Mouse (Mus musculus) layer of hippocampus, adult 18-20 months (tissue): ENCODE measurements around the gene 4930469K13Rik. TPM values are rescaled to one million over a fixed set of nuclear protein-coding genes. Genes with fewer than 3 reads are reported as not detected.
"Not testable (repeated sequence)": the region's sequence is repeated elsewhere in the genome, so short reads cannot be mapped to it uniquely, and the experiment has no call there.

ENCODE experiments used
- DNase-seq, 2 experiments: peaks; one replicate each; pipeline ENCODE4 v3.0.0; 2022; ENCODE audit warnings: low spot score in 2 of 2
- long read RNA-seq: library from polyadenylated mRNA; stranded (forward); transcript quantifications from one replicate; pipeline ENCODE4 v2.0.0, GENCODE M21; 2021
- total RNA-seq, 2 experiments: library from RNA; stranded (reverse); gene quantifications; 2 replicates each; pipeline ENCODE4 v1.2.3; 2021

The 4930469K13Rik gene
- total RNA-seq: not detected
- long read RNA-seq, partial matches to known transcripts: 0 of 6 reads
- long read RNA-seq, other reads (novel, unspliced or antisense): 6 of 6 reads

DNA sequence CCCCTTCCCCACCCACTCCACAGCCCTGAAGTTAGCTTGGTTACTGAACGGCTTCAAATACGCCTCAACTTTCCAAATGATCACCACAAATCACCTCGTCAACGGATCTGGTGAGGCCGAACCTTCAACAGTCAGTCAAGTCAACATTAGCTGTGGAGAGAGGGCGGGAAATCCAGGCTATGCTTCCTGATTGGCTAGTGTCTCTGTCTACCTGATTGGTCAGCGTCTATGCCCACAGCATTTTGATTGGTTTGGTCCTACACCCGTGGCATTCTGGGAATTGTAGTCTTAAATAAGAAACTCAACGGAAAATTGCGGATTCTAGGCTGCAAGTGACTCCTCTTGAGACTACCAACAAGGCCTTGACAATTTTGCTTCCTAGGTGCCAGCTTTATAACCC, at the start of gene 4930469K13Rik:
Gene 4930469K13Rik (minus strand): TSS at position 133 of the 400 bp plus-strand sequence.
- DNase-seq: no peak

DNA sequence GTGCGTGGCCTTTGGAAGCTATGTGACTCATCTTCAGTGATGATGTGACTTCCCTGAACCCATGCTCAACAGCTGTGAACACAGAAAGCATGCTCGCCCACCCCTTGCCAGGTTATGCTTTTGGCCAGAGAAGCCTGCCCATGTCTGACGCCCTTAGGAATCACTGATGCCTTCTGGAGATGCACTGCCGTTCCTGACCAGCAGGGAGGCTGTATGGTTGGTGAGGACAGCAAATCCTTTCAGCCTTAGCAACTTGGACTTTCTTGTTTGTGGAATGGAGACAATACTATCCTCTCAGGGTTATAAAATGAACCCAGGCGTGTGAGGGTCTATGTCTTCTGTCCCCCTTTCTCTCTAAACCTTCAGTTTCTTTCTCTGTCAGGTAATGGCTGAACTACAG, 48.6 kb upstream of the 4930469K13Rik start:
- no peak for DNase-seq

DNA sequence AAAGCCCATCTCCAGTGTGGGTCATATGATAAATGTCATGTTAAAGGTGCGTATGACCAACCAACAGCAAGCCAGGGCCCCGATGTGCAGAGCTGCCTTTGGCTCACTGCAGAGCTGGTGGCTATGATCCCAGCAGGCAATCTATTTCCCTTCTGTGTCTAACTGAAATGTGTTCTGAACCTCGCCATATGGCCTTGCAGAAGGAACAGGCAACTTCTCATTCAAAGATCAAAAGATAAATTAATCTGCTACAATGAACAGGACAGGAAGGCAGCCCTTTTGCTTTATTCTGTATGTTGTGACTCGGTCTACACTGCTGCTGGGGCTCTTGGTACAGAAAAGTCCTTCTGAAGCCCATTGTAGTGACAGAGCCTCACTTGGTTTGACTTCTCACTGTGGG, 46.1 kb upstream of the 4930469K13Rik start:
- DNase-seq: peak; percentile 28 to 79

DNA sequence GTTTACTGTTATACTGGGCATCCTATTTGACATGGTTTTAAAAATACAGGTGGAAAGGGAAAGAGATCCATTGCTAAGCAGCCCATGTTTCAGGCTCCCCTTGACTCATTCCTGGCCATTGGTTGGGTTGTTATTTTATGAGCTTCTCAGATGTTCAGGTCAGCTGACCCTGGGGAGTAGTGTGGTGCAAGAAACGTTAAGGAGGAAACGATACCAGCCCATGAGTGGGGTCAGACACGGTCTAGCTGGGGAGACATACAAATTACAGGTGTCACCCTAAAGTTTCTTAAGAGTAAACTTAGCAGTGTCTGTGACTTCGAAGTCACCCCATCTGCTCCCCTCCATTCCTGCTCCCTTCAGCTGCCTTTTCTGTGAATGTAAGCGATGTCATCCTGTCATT, 45.6 kb upstream of the 4930469K13Rik start:
- DNase-seq: no peak

DNA sequence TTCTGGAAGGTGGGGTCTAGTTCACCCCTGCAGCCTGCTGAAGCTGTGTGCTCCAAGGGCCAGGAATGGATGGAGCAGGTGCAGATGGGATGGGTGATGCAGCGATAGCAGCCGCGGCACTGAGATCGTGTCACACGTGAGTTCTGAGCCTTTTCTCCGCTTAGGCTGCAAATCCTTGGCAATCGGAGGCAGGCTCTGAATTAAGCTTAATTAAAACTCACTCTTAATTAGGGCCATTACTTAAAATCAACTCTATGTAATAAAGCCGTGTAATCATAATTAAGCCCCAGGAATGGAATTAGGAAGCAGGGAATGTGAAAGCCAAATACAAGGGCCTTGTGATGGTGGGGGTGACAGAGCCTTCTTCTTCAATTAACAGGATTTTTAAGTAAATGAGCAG, 40.9 kb upstream of the 4930469K13Rik start:
- no peak for DNase-seq

DNA sequence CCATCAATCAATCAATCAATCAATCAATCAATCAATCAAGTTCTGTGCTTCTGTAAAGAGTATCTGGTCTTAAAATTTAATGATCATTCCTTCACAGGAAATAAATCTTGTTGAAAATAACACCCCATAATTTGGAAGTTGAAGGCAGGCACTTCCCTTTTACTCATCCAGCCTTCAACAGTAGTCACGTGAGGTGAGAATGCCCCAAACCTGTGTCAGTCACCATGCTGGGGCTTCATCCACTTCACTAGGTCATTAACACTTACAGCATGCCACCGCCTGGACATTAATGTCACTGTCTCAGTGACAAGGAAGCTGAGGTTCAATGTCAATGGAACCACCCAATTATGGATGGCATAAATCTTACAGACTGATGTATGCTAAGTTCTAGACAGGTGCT, 30.1 kb upstream of the 4930469K13Rik start:
- no peak for DNase-seq

DNA sequence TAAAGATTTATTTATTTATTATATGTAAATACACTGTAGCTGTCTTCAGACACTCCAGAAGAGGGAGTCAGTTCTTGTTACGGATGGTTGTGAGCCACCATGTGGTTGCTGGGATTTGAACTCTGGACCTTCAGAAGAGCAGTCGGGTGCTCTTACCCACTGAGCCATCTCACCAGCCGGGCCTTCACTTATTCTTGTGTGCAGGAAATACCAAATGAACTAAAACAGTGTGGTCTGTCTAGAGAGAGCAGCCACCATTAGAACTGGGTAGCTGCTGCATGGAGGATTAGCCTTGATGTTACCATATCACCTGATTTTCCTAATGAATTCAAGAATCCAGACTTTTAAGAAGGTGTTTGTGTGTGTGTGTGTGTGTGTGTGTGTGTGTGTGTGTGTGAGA, 27.4 kb upstream of the 4930469K13Rik start:
- not testable (repeated sequence) for DNase-seq

DNA sequence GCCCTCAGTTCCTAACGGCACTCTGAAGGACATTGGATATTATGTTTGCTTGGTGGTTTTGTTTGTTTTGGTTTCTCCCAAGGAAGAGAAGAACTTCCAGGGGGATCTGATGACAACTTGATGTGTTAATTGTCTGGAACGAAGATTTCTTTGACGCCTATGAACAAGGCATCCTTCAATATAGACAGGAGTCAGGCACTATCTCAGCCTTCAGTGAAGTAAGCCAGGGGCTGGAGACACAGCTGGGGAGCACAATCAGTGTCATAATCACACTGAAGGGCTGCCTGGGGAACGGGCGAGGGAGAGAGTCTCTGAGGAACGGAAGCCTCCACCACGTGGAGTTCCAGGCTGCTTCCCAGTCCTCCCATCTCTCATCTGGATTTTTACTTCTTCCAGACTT, 26.5 kb upstream of the 4930469K13Rik start:
- DNase-seq: no peak

DNA sequence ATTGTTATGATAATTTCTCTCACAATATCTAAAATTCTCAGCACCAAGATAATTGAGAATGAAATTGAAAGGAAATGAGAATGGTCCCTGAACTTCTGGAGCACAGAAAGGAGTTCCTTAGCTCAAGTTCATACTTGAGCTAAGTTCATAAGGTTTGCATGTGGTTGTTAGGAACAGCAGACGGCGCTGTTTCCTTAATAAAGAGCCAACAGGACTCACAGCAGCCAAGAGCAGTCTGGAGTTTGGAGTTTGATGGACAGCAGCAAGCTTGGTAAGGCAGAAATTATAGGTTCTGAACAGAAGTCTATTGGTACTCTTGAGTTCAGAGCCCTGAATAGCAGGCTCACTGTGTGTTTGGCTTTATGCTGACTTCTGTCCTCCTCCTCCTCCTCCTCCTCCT, 24.8 kb upstream of the 4930469K13Rik start:
- peak; percentile 14 to 71 for DNase-seq

DNA sequence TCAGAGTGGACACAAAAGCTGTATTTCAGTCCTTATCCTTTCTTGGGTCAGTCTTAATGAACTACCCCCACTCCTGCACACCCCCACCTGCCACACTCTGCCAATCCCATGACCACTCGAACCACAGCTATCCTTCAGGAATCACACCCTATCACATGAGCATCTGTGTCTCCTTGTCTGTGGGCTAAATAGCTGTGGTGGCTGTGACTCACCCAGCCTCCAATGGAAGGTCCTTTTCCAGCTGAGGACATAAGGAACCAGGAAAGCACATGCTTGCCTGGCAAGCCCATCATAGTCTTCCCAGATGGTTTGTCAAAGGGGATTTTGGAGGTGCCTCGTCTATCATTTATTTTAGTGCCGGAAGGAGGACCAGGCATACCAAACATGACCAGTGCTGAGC, 20.0 kb upstream of the 4930469K13Rik start:
- DNase-seq: no peak

DNA sequence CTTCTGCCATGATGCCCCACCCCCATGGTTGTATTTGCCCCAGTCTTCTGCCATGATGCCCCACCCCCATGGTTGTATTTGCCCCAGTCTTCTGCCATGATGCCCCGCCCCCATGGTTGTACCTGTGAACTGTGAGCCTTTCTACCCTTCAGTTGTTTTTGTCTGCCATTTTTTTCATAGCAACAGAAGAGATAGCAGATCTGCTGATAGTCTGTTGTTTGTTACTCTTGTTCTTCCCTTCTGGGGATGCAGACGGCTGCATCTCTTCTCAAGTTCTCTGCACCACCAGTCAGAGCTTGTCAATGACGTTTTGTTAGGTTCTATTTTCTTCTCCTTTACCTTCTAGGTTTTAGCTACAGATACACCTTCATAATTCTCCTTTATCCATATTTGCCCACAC, 19.2 kb upstream of the 4930469K13Rik start:
- DNase-seq: no peak

DNA sequence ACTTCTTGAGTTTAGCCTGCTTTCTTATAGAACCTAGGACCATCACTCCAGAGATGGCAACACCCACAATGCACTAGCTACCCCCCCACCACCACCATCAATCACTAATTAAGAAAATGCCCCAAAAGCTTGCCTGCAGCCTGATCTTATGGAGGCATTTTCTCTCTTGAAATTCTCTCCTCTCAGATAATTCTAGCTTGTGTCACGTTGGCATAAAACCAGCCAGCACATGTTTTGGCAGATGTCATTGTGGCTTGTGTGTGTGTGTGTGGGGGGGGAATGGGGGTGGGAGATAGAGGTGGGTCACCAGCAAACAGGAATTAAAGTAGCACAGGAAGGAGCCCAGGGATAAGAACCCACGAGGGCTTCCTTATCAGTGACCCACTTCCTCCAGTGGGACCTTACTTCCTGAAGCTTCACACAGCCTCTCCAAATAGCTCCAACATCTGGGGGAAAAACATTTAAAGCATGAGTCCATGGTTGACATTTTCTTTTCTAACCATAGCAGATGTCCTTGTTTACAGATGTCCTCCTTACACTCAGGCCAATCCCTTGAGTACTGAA, 18.3 kb upstream of the 4930469K13Rik start:
- DNase-seq: no peak

DNA sequence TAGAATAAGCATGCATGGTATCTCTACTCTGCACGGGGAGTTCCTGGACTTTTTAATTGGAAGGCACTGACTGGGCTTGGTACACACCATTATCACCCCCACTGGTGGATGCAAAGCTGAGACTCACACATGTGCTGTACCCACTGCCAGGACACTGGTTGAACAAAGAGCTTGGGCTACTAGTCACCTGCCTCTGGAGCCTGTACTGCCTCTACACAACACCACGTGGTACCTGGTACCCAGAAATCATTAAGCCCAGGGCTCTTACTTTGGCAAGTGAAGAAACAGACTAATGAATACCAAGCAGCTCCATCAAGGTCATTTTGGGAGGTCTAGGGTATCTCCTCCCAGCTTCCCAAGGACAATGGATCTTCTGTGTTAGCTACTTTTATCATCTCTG, 15.4 kb upstream of the 4930469K13Rik start:
- no peak for DNase-seq

DNA sequence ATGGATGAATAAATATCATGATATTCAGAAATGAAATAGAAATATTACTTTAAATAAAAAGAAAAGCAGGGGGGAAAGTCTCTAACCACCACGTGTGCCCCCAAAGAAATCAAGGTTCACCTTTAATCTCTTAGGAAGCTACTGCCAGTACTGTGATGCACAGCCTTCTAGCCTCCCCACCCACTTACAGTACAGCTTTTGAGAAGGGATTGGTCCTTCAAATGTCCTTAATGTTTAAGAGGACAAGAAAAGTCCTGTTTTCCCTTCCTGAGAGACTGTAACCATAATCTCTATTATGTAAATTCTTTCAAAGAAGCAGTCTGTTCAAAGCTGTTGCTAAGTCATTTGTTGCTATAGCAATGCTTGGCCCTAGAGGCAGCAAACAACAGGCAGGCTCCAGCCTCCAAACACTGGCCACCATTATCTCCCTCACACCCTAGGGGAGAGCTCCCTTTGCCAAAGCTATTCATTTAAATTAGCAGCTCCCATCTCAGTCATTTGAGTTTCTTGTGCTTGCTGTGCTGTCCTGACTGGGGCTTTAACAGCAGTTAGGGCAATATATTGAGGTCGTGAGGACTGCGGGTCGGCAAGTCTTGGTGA, 14.5 kb upstream of the 4930469K13Rik start:
- DNase-seq: peak; percentile 13 to 60

DNA sequence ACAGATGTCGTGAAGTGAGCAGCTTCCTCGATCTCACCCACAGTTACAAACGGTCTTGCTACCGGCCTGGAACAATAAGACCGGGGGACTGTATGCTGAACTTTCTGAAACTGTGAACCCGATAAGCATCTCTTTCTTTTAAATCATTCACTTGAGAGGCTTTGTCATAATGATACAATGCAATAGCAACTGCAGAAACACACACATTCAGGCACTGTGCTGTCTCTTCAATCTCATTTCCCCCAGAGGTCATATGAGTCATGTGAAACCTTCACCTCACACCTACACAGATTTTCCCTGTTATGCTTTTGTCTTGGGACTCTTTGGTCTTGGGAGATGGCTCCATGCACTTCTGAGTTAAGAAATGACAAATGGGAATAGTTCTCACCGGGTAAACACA, 13.6 kb upstream of the 4930469K13Rik start:
- DNase-seq: no peak

DNA sequence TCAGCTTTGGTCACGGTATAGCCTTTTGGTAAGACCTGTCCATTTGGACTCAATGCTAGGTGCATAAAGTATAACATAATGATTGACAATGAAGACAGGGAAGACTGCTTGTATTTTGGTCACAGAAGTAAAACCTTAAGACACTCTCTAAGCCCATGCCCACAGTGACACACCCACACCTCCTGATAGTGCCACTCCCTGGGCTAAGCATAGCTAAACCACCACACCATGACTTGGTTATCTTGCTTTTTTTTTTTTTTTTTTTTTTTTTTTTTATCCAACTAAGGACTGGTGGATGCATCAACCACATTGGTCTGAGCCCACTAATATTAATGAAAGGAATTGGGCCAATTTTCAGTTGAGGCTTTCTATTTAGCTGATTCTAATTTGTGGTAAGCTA, 10.9 kb upstream of the 4930469K13Rik start:
- no peak for DNase-seq

DNA sequence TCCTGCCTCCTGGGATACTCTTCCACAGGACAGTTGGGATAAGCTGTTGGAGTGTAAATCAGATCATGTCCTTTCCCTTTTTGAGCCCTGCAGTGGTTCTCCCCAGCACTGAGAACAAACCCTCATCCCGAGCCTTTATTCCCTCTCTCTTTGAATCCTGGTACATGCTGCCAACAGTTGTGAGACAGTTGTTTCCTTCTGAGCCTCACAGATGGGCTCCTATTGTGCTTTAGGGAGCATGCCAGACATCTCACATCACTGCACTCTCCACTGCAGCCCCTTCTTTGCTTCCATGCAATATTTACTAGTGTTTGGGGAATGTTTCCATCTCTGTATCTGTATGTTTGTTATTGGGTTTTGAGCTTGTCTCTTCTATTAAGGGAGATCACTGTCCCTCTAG, 6.6 kb upstream of the 4930469K13Rik start:
- DNase-seq: no peak

DNA sequence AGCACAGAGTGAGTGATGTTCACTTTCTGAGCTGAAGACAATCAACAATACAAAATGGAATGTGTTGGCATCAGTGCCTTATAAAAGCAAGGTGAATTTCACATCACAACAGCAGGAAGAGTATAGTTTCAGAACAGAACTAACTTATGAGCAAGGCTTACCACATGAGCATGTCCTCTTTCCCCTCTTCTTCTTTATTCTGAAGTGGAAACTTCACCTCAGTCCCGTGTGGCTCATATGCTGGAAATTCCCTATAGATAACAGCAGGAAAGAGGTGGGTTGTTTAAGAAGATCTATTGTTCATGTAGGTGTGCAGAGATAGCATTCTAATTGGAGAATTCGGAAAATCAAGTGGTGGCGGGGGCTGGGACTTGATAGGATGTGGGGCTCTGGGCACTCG, 3.5 kb upstream of the 4930469K13Rik start:
- DNase-seq: no peak

DNA sequence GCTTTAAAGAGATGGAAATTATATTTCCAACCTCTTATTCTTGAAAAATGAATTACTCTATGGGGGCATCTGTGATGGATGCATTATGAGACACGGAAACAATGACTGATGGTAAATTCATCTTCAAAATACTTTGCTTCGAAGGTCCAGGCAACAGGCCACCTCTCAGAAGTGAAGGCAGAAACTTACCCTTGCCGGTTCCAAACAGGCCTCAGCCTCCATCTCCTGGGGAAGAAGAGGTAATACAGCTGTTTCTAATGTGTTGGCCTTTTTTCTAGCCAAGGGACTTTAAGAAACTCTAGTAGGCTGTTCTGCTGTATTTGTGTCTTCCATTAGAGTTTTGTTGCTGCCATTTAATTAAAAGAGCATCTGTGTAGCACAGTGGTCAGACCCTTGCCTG, 11.3 kb downstream of the 4930469K13Rik start:
- DNase-seq: no peak

DNA sequence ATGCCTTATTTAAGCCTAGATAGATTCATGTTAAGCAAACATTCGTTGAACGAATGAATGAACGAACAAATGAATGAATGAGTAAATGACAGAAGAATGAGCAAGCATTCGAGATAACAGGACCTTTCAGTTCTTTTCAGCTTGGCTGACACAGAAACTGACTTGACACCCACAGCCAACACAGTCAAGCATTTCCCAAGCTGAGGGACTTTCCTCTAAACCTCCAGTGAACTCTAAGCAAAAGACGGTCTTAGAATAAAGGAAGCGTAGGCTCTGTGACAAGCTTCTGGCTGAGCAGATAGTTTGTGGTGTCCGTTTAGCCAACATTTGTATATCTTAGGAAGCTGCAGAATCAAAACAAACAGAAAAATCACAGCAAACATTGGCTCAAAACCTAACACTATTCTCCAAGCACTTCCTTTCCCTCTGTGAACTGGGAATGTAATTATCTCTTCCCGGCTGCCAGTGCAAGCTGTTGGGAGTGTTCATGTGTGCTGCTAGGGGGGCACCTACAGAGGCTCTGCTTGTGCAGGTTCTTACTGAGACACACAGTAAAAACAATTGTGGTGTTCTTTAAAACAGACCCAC, 12.1 kb downstream of the 4930469K13Rik start:
- no peak for DNase-seq

DNA sequence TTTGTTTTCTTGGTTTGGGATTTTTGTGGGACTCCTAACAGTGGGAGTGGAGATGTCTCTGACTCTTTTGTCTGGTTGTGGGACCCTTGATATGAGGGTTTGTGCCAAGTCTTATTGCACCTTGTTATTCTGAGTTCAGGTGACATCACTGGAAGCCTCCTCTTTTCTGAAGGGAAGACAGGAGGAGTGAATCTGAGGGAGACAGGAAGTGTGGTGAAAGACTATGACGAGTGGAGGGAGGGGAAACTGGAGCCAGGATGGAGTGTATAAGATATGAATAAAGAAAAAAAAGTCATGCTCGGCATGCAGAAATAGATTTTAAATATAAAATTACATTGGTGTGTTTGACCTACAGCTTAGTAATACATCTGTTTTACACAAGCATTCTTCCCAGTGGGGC, 13.7 kb downstream of the 4930469K13Rik start:
- DNase-seq: no peak

DNA sequence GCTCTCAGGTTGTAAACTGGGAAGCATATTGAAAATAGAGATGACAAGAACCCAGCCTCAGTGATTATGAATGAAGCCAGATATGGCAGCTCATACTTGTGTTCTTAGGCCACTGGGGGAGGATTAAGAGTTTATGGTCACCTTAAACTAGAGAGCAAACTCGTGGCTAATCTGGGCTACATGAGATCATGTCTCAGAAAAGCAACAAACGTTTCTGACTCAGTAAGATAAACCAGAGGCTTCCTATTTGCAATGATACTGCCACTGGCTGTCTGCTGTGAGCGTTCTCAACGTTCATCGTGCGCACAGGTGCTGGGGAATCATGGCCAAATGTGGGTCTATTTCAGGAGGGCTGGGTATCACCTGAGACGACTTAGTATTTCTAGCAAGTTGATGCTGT, 14.6 kb downstream of the 4930469K13Rik start:
- no peak for DNase-seq
